Comparison of ENCODE assay signal across 8 mouse cellular contexts in genomic region chr3:145759379-145760209, GRCm38 (mm10). TPM values are rescaled to one million over a fixed set of nuclear protein-coding genes. Genes with fewer than 3 reads are reported as not detected.
A peak's percentile ranks its signal among the peaks of the same experiment; 100 is the strongest.
DNase-seq lines count a peak whose midpoint lies in the region; ATAC-seq lines count a peak whose summit lies in the region.

No protein-coding gene starts in this region.

- H3K27me3 ChIP-seq in forebrain, embryonic 12.5 days: peaks cover 13% of the 10 kb centered on the region
- H3K27me3 ChIP-seq in liver, embryonic 11.5 days (replicated peaks; ENCODE audit: control insufficient read depth, insufficient read depth, low read length): peaks cover 14% of the 10 kb centered on the region
- peaks cover 15% of the 10 kb centered on the region for H3K27me3 ChIP-seq in stomach, embryonic 16.5 days (ENCODE audit: control insufficient read depth, insufficient read depth, low read length)

- H3K9me3 ChIP-seq in forebrain, embryonic 12.5 days: no peaks in the 10 kb centered on the region
- H3K9me3 ChIP-seq in liver, embryonic 11.5 days (ENCODE audit: control insufficient read depth, low read length): no peaks in the 10 kb centered on the region
- no peaks in the 10 kb centered on the region for H3K9me3 ChIP-seq in stomach, embryonic 16.5 days (replicated peaks; ENCODE audit: control insufficient read depth, low read length)

- peak overlapping the region; percentile 86 for H3K27ac ChIP-seq in forebrain, embryonic 12.5 days
- H3K27ac ChIP-seq in liver, embryonic 11.5 days (ENCODE audit: low read depth, low read length): no peak overlapping the region; the same call in 1 of the 2 replicates
- no peak overlapping the region for H3K27ac ChIP-seq in stomach, embryonic 16.5 days (ENCODE audit: low read length)

- ATAC-seq in forebrain, embryonic 12.5 days (ENCODE audit: low FRiP score): no peak; the same call in 1 of the 2 replicates
- ATAC-seq in liver, embryonic 11.5 days (replicated peaks; ENCODE audit: low FRiP score): no peak
- ATAC-seq in stomach, embryonic 16.5 days (ENCODE audit: insufficient read depth, low FRiP score): no peak

- 6% methylated on average over 14 of the region's 14 CpGs for WGBS in forebrain, embryonic 12.5 days
- WGBS in liver, embryonic 11.5 days: 29% methylated on average over 14 of the region's 14 CpGs
- 25% methylated on average over 14 of the region's 14 CpGs for WGBS in stomach, embryonic 16.5 days

- peaks cover 27% of the 10 kb centered on the region for H3K4me1 ChIP-seq in forebrain, embryonic 12.5 days
- peaks cover 19% of the 10 kb centered on the region for H3K4me1 ChIP-seq in liver, embryonic 11.5 days (replicated peaks; ENCODE audit: control insufficient read depth, insufficient read depth, low read length)
- peaks cover 7% of the 10 kb centered on the region for H3K4me1 ChIP-seq in stomach, embryonic 16.5 days (ENCODE audit: control insufficient read depth, insufficient read depth, low read length)

- H3K36me3 ChIP-seq in forebrain, embryonic 12.5 days (replicated peaks): no peaks in the 10 kb centered on the region
- no peaks in the 10 kb centered on the region for H3K36me3 ChIP-seq in liver, embryonic 11.5 days (ENCODE audit: control insufficient read depth, insufficient read depth, low read length)
- H3K36me3 ChIP-seq in stomach, embryonic 16.5 days (ENCODE audit: control insufficient read depth, insufficient read depth, low read length): no peaks in the 10 kb centered on the region

- peak overlapping the region; percentile 80 for H3K9ac ChIP-seq in forebrain, embryonic 12.5 days
- H3K9ac ChIP-seq in liver, embryonic 11.5 days (ENCODE audit: low read depth, low read length): peak overlapping the region; percentile 79
- peak overlapping the region; percentile 85 for H3K9ac ChIP-seq in stomach, embryonic 16.5 days (ENCODE audit: low read length)

- peak overlapping the region; percentile 95 for H3K4me2 ChIP-seq in forebrain, embryonic 12.5 days
- peak overlapping the region; percentile 95 for H3K4me2 ChIP-seq in liver, embryonic 11.5 days
- H3K4me2 ChIP-seq in stomach, embryonic 16.5 days (ENCODE audit: low read depth, low read length): peak overlapping the region; percentile 100

- peak; percentile 51 for DNase-seq in kidney, adult 18-20 months
- DNase-seq in kidney, postnatal 10 days: no peak
- peak; percentile 37 for DNase-seq in adipocyte (ENCODE audit: low spot score)
- DNase-seq in liver, embryonic 11.5 days (ENCODE audit: low spot score): no peak
- DNase-seq in adrenal gland, postnatal 25 days: no peak
- no peak for DNase-seq in gastrocnemius, adult 8-10 months (ENCODE audit: low spot score in 2 of 2)

- H3K4me3 ChIP-seq in forebrain, embryonic 12.5 days (replicated peaks): peak overlapping the region; percentile 58
- peak overlapping the region; percentile 65 for H3K4me3 ChIP-seq in liver, embryonic 11.5 days (ENCODE audit: low read depth, low read length)
- H3K4me3 ChIP-seq in stomach, embryonic 16.5 days (replicated peaks; ENCODE audit: low read length): peak overlapping the region; percentile 69

RNA-seq across cellular contexts. Expression of gene Ddah1, which starts 1.1 kb away (rescaled TPM):
- 85.9 and 103 TPM in 2 replicates for polyA plus RNA-seq in forebrain, embryonic 12.5 days (2016; fragmentation: Nextera tagmentation; extraction: Ambion mirVana)
- polyA plus RNA-seq in liver, embryonic 11.5 days (2014; fragmentation: Nextera tagmentation; extraction: Ambion mirVana): 47.3 and 50.2 TPM in 2 replicates
- polyA plus RNA-seq in stomach, embryonic 16.5 days (2015; fragmentation: Nextera tagmentation; extraction: Ambion mirVana): 12.0 and 17.7 TPM in 2 replicates
- total RNA-seq in adrenal gland, postnatal 25 days (2021): 1.5 and 1.6 TPM in 2 replicates
- total RNA-seq in gastrocnemius, adult 8-10 months (2022): 1 to 10 TPM; 1.7 to 3.0 (median 2.2) TPM

Comparison
In these comparisons a context has a peak if more than half of its experiments do, and no peak if none do; other contexts are left out.
1. DNase-seq: peak in kidney, adult 18-20 months (single experiment) and adipocyte (single experiment); none in kidney, postnatal 10 days (single experiment), liver, embryonic 11.5 days (single experiment), adrenal gland, postnatal 25 days (single experiment) and gastrocnemius, adult 8-10 months (0 of 2).
2. Peak in every context shown above with its lines, with median percentiles within 50 percentile points of each other: H3K4me2 ChIP-seq, H3K4me3 ChIP-seq and H3K9ac ChIP-seq.